Mouse (Mus musculus) testis, postnatal 10 days (tissue): ENCODE results near the gene Rps6ka5.

ENCODE experiments used
- DNase-seq: peaks from one replicate; pipeline ENCODE4 v3.0.0; 2021; ENCODE audit warnings: low spot score

Rps6ka5 gene

DNA sequence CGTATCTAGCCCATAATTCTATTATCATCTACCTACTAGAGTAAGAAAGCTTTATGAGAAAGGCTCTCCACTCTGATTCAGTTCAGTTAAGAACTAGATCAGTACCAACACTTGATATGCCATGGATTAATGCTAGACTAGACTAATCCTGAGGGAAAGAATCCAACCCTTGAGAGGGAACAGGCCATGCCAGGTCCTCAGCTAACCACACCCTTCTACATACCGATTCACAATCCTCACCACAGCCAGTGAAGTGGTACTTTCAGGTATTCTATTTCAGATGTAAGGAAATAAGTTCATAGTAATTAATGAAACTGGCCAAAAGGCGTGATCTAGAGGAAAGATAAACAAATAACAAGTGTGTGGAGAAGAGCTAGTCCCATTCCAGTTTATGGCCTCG, 70.8 kb downstream of the Rps6ka5 start:
- no peak for DNase-seq

DNA sequence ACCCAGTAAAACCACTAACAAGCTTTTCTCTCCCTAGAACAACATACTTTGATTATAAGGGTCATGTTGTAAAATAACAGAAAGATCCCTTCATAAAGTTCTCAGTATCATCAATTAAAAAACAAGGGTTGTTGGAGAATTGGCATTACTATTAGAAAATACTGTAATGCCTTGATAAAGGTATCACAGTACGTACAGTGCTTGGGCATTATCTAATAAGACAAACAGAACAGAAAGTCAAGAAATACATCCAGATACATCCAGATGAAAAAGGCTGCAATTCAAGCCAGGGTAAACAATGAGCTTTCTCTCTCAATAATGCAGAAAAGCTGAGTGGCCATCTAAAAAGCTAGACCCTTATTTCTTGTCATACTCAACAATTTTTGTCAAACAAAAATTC, 84.8 kb downstream of the Rps6ka5 start:
- DNase-seq, result no peak

- DNase-seq, result no peak
Measured at GRCm38 (mm10) chr12:100640726-100641125, 86.1 kb downstream of the Rps6ka5 start.

- peak; percentile 64 for DNase-seq
Measured at GRCm38 (mm10) chr12:100639680-100640079, 87.1 kb downstream of the Rps6ka5 start.

- no peak for DNase-seq
Measured at GRCm38 (mm10) chr12:100637886-100638285, 88.9 kb downstream of the Rps6ka5 start.

DNA sequence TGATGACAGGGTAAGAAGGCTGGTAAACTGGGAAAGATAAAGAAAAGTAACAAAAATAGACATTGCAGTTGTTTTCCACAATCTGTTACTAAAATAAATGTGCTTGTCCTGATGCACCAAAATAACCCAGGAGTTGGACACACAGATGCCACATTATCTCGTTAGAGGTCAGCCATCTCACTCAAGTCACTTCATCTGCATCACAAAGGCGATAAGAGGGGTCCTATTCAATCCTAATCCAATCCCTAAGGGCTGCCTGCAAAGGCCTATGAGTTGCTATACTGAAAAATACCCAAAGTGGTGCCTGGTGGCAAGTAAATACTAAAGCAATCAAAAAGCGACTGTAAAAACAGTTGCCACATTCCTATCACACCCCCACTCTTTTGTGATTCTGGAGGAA, 90.0 kb downstream of the Rps6ka5 start:
- DNase-seq, result no peak

GRCm38 (mm10) chr12:100636299-100636633, 90.5 kb downstream of the Rps6ka5 start:
- no peak for DNase-seq

- DNase-seq, result no peak
Measured at GRCm38 (mm10) chr12:100635601-100636298, 91.0 kb downstream of the Rps6ka5 start.

DNA sequence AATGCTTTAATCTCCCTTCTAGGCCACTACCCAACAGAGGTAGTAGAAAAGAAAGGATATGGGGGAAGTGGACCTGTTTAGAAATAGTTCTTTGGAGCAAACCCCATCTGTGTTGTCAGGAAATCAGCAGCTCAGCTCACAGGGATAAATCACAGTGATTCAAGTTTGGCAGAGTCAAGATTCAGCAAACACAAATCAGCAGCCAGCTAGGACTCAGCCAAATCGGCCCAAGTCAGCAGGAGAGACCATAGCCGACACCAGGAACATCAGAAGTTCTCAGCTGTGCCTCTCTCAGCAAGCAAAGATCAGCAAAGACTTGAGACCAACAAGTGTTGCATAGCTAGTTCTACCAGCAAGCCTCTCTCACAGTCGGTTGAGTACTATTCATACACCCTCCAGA, 93.6 kb downstream of the Rps6ka5 start:
- DNase-seq, result no peak

DNA sequence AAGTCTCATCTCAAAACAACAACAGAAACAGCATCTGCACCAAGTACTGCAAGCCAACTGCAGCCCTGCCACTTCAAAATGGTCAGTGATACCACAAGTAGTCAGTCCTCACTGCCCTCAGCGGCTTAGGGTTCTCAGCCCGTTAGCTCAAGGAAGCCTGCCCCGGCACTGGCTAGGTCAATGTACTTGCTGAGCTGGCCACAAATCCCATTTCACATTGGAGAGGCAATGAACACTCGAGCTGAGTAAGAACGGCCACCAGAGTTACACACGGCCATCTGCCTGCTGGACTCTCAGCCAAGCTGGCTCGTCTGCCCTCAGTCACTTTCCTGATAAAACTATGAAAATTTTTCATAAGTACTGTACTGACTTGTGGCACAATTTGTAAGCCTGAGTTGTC, 95.5 kb downstream of the Rps6ka5 start:
- DNase-seq, result no peak

- DNase-seq, result no peak
Measured at GRCm38 (mm10) chr12:100629126-100629920, 97.5 kb downstream of the Rps6ka5 start.

DNA sequence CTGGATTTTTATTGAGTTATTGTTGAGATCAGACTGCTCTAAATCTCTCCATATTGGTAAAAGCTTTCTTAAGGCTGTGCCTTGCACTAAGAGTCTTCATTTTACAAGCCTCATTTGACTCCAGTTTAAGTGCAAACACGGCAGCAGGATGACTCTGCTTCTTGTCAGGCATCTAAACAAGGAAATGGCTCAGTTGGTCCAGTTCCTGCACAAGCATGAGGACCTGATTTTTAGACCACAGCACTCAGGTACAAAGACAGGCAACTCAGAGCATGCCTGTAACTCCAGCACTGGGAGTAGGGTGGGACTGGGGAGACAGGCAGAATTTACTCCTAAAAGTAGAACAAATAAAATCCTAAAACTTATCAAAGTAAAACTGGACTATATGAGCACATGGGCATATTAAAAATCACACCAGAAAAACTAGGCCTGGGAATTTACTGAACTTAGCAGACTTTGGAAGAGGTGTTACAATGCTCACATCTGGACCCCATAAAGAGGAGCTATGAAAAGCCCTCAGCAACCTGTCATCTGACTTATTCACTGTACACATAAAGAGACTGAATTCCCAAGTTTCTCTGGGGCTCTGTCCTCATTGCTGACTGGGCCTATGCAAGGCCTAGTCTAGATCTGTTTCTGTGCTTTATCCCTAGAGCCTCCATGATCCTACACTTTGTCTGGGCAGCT, 99.6 kb downstream of the Rps6ka5 start:
- no peak for DNase-seq

DNA sequence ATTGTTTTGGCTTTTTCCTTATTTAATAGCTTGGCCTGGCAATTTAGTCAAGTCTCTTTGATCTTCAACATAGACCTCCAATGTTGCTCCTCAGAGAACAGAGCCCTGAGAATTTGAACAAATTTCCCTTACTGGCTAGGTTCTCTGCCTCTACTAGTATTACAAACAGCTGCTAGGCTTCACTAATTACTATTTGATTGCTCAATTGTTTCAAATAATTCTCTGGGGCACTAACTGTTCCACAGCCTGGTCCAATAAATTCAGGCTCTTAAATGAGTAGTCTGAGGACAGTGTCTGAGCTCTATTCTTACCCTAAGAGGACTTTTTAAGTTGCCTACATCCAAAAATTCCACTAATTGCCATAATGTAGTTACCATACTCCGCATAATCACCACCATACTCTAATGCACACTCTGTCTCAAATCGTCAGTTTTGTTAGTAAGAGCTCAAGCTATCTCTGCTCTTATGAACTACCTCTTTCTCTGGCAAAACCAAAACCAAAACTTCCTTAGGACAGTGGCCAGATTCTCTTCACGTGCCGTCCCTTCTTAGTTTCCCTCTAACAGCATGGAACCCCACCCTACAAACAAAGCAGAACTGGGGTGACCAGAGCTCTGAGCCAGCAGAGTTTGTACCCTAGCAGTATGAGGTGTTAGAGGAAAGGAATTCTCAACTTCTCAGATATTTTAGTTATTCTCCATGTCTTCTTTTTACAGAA, 100.4 kb downstream of the Rps6ka5 start:
- DNase-seq, result no peak

DNA sequence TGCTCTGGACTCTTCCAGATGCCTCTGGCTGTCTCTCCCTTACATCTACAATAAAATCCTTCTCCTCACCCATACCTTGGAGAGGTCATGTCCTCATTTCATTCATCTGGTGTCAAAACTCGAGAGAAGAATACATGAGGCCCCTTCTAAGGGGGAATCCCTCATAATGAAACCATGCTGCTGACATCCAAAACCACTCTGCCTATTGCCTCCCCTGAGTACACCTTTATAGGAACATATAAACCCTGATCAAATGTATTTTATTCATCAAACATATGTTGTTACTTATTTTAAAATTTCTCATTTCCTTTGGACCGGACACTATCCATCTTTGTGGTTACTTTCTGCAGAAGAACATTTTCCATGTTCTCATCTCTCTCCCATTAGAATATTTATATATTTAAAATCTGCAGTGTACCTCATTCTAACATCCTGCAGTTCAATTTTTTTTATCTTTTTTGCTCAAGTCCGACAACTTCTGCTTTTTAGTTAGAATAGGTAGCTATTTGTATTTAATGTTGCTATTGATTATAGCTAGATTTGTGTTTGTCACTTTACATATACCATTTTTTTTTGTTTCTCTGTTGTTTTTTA, 101.8 kb downstream of the Rps6ka5 start:
- no peak for DNase-seq

GRCm38 (mm10) chr12:100615251-100615650, 111.5 kb downstream of the Rps6ka5 start:
- DNase-seq, result no peak

GRCm38 (mm10) chr12:100613878-100614277, 112.9 kb downstream of the Rps6ka5 start:
- no peak for DNase-seq

- DNase-seq, result no peak
Measured at GRCm38 (mm10) chr12:100613192-100613700, 113.5 kb downstream of the Rps6ka5 start.

GRCm38 (mm10) chr12:100609766-100610165, 117.0 kb downstream of the Rps6ka5 start:
- DNase-seq, result no peak

DNA sequence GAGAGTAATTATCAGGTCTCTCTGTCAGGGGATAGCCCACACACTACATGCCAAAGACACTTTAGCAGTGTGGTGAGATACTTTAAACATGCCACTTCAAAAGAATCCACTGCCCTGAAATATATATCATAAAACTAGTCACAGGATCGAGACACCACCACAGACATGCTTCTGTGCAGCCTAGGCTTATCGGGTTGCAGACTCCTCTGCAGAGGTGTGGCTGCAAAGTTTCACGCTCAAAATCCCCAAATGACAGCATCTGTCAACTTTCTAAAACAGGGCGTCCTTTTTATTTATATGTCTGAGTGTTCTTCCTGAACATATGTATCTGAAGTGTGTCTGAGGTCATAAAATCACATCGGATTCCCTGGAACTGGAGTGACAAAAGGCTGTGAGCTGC, 117.7 kb downstream of the Rps6ka5 start:
- DNase-seq, result no peak

DNA sequence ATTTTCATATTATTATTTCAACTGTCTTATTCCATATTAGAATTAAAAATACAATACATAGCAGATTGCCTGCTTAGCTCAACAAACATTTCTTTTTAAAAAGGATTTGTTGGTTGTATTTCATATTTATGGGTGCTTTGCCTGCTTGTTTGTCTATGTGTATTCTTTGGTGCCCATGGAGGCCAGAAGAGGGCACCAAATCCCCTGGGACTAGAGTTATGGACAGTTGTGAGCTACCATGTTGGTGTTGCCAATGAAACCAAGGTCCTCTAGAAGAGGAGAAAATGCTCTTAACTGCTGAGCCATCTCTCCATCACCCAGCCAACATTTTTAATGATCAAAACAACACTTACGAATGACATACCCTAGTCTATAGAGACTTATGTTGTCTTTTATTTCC, 120.0 kb downstream of the Rps6ka5 start:
- no peak for DNase-seq

DNA sequence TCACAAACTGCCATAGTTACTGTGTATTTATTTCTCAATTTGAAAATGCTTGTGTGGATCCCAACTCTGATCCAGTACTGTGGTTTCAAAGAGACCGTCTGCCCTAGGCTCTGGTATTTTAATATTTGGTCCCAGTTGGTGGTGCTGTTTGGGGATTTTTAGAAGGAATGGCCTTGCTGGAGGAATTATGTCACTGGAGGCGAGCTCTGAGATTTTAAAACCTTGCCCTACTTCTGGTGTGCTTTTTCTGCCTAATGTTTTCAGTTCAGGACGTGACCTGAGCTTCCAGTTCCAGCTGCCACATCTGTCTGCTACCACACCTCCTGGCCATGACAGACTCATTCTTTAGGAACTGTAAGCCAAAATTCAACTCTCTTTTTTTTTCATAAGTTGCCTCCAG, 121.2 kb downstream of the Rps6ka5 start:
- DNase-seq, result no peak

DNA sequence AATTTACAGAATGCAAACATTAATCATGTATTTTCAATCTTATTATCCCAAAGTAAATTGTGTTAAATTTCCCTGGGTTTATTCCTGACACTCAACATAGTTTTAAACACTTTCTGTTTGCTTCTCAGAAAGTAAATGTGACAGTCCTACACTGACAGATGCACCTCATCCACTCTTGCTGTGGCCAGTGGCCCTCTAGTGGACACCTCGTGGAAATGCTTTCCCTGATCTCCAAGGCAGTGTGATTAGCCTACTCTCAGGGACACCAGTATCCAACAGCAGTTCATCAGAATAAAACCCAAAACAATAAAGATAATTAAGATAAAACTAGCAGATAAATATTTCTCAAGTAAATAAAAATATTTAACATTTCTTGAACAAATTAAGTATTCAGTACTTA, 122.2 kb downstream of the Rps6ka5 start:
- no peak for DNase-seq
